Comparison of ENCODE assay signal across 8 mouse cellular contexts in the genomic region with DNA sequence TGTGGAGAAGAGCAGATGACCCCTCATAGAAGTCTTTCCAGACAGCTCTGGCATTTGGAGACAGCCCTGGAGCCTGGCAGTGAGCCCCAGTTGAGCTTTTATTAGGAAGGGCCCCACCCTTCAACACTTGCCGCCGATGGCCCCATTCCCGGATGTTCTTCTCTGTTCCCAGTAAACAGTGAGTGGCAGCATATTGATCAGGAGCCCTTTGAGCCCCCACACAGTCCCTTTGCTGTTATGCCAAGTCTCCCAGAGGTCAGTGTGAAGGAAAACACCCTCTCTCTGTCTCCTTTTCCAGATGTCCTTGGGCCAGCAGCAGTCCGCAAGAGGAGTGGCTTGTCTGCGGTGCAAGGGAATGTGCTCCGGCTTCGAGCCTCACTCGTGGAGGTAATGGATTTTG. TPM values are rescaled to one million over a fixed set of nuclear protein-coding genes. Genes with fewer than 3 reads are reported as not detected.
A peak's percentile ranks its signal among the peaks of the same experiment; 100 is the strongest.
DNase-seq lines count a peak whose midpoint lies in the region; ATAC-seq and TF ChIP-seq lines count a peak whose summit lies in the region.

No protein-coding gene starts in this region.

- no peak overlapping the region for H3K4me3 ChIP-seq in intestine, embryonic 14.5 days (ENCODE audit: low read depth, low read length)
- no peak overlapping the region for H3K4me3 ChIP-seq in intestine, postnatal 0 days (ENCODE audit: low read depth, low read length)
- no peak overlapping the region for H3K4me3 ChIP-seq in liver, embryonic 12.5 days

- H3K27ac ChIP-seq in intestine, embryonic 14.5 days (ENCODE audit: low read depth): no peak overlapping the region
- no peak overlapping the region for H3K27ac ChIP-seq in intestine, postnatal 0 days (ENCODE audit: low read depth, low read length)
- no peak overlapping the region for H3K27ac ChIP-seq in liver, embryonic 12.5 days

- H3K9ac ChIP-seq in intestine, embryonic 14.5 days (ENCODE audit: low read length): no peak overlapping the region
- H3K9ac ChIP-seq in intestine, postnatal 0 days (ENCODE audit: low read depth, low read length): no peak overlapping the region
- H3K9ac ChIP-seq in liver, embryonic 12.5 days: no peak overlapping the region

- H3K9me3 ChIP-seq in intestine, embryonic 14.5 days (ENCODE audit: control insufficient read depth, low read length): no peaks in the 10 kb centered on the region
- H3K9me3 ChIP-seq in intestine, postnatal 0 days (ENCODE audit: control insufficient read depth): no peaks in the 10 kb centered on the region
- no peaks in the 10 kb centered on the region for H3K9me3 ChIP-seq in liver, embryonic 12.5 days (replicated peaks)

- H3K27me3 ChIP-seq in intestine, embryonic 14.5 days (replicated peaks; ENCODE audit: control insufficient read depth, insufficient read depth, low read length): no peaks in the 10 kb centered on the region
- no peaks in the 10 kb centered on the region for H3K27me3 ChIP-seq in intestine, postnatal 0 days (replicated peaks; ENCODE audit: control insufficient read depth, insufficient read depth, low read length)
- H3K27me3 ChIP-seq in liver, embryonic 12.5 days (replicated peaks): no peaks in the 10 kb centered on the region

- WGBS in intestine, embryonic 14.5 days: 27% methylated on average over 8 of the region's 8 CpGs
- WGBS in intestine, postnatal 0 days: 38% methylated on average over 8 of the region's 8 CpGs
- WGBS in liver, embryonic 12.5 days (ENCODE audit: insufficient replicate concordance): 72% methylated on average over 8 of the region's 8 CpGs

- no peaks in the 10 kb centered on the region for H3K36me3 ChIP-seq in intestine, embryonic 14.5 days (ENCODE audit: control insufficient read depth, insufficient read depth, low read length)
- H3K36me3 ChIP-seq in intestine, postnatal 0 days (ENCODE audit: control insufficient read depth, insufficient read depth): no peaks in the 10 kb centered on the region
- no peaks in the 10 kb centered on the region for H3K36me3 ChIP-seq in liver, embryonic 12.5 days

- peak; percentile 48 for DNase-seq in intestine, embryonic 14.5 days (ENCODE audit: low spot score)
- peak; percentile 53 for DNase-seq in fibroblast of lung, adult 2 months (ENCODE audit: low read depth)
- DNase-seq in kidney, adult 8-10 months: peak; percentile 39 to 61
- DNase-seq in lung, postnatal 4 days: peak; percentile 65 to 82
- DNase-seq in spleen, postnatal 10 days (ENCODE audit: low spot score in 2 of 2): no peak
- no peak for DNase-seq in thymus, postnatal 0 days (ENCODE audit: low spot score)

- TF ChIP-seq CTCF in intestine, postnatal 0 days (IDR thresholded peaks at IDR 0.05; ENCODE audit: low read depth): no peak

- H3K4me1 ChIP-seq in intestine, embryonic 14.5 days (replicated peaks; ENCODE audit: control insufficient read depth, insufficient read depth, low read length): 0 out of 2 replicates have a peak, but pooled peaks cover 6% of the 10 kb centered on the region
- H3K4me1 ChIP-seq in intestine, postnatal 0 days (replicated peaks; ENCODE audit: control insufficient read depth, insufficient read depth, low read length): 0 out of 2 replicates have a peak, but pooled peaks cover 4% of the 10 kb centered on the region
- no peaks in the 10 kb centered on the region for H3K4me1 ChIP-seq in liver, embryonic 12.5 days

- no peak for ATAC-seq in intestine, embryonic 14.5 days (replicated peaks; ENCODE audit: low FRiP score, low TSS enrichment, low read depth)
- ATAC-seq in intestine, postnatal 0 days: no peak; the same call in 1 of the 2 replicates
- no peak for ATAC-seq in liver, embryonic 12.5 days

- no peak overlapping the region for H3K4me2 ChIP-seq in intestine, embryonic 14.5 days (ENCODE audit: low read length)
- no peak overlapping the region for H3K4me2 ChIP-seq in intestine, postnatal 0 days (replicated peaks; ENCODE audit: low read depth)
- H3K4me2 ChIP-seq in liver, embryonic 12.5 days: no peak overlapping the region

RNA-seq across cellular contexts. Expression of a gene that starts 31.2 kb away (rescaled TPM):
- polyA plus RNA-seq in intestine, embryonic 14.5 days (2014; fragmentation: Nextera tagmentation; extraction: Ambion mirVana): 17.9 and 18.0 TPM in 2 replicates
- 8.0 and 8.7 TPM in 2 replicates for polyA plus RNA-seq in intestine, postnatal 0 days (2015; fragmentation: Nextera tagmentation; extraction: Ambion mirVana)
- 0.45 and 1.0 TPM in 2 replicates for polyA plus RNA-seq in liver, embryonic 12.5 days (2016; fragmentation: Nextera tagmentation; extraction: Ambion mirVana)
- 3.3 and 3.6 TPM in 2 replicates for polyA plus RNA-seq in thymus, postnatal 0 days (2015; fragmentation: Nextera tagmentation; extraction: Ambion mirVana)

Comparison
In these comparisons a context has a peak if more than half of its experiments do, and no peak if none do; other contexts are left out.
1. DNase-seq: peak in intestine, embryonic 14.5 days (single experiment), fibroblast of lung, adult 2 months (single experiment), kidney, adult 8-10 months (2 of 2) and lung, postnatal 4 days (2 of 2); none in spleen, postnatal 10 days (0 of 2) and thymus, postnatal 0 days (single experiment).